22 mouse cellular contexts compared by ENCODE assay signal in the genomic region with DNA sequence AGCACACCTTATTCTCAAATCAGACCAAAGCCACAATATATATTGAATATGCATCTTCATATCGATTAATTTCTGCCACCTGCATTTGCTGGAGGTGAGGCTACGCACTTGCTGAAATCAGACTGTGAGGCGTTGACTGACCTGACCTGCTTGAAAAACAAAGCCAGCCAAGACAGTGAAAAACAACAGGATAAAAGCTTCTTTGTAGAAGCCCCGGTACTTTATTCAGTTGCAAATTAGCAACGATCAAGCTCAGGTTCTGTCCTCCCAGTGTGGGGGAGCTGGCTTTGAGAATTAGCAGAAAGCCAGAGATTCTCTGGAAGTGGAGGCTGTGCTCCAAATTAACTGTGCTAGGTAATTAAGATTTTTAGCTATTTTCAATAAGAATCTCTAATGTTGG.
"Had no signal": no experiment of that assay in that cellular context is flagged by ENCODE, and none has a peak within 500 bp of the region (broad histone marks: within the 10 kb centered on the region; RNA-seq: fewer than 3 reads in every experiment).

No protein-coding gene starts in this region.

- H3K9me3 ChIP-seq: lung, embryonic 15.5 days; stomach, embryonic 15.5 days had no signal

- H3K4me2 ChIP-seq: lung, embryonic 15.5 days; midbrain, embryonic 11.5 days; midbrain, embryonic 13.5 days; neural tube, embryonic 13.5 days; neural tube, embryonic 15.5 days; stomach, embryonic 15.5 days had no signal

- H3K27me3 ChIP-seq: lung, embryonic 15.5 days; megakaryocyte, embryonic 14.5 days; midbrain, embryonic 13.5 days; neural tube, embryonic 13.5 days; neural tube, embryonic 15.5 days; stomach, embryonic 15.5 days had no signal

- H3K36me3 ChIP-seq: lung, embryonic 15.5 days; midbrain, embryonic 13.5 days; neural tube, embryonic 13.5 days; neural tube, embryonic 15.5 days; stomach, embryonic 15.5 days had no signal

- DNase-seq: liver, postnatal 0 days; lung, adult 2 months; lung, postnatal 14 days; lung, postnatal 36 days; retina, postnatal 1 day; right cerebral cortex, adult 18-20 months; right cerebral cortex, postnatal 25 days; thymus, adult 2 months; thymus, postnatal 25 days; thymus, postnatal 4 days had no signal

- H3K4me3 ChIP-seq: lung, embryonic 15.5 days; megakaryocyte, embryonic 14.5 days; midbrain, embryonic 13.5 days; myocyte; neural tube, embryonic 13.5 days; neural tube, embryonic 15.5 days; stomach, embryonic 15.5 days had no signal

- H3K27ac ChIP-seq: lung, embryonic 15.5 days; macrophage; midbrain, embryonic 13.5 days; neural tube, embryonic 13.5 days; neural tube, embryonic 15.5 days; stomach, embryonic 15.5 days; stomach, postnatal 0 days had no signal

- H3K4me1 ChIP-seq: lung, embryonic 15.5 days; megakaryocyte, embryonic 14.5 days; midbrain, embryonic 13.5 days; neural tube, embryonic 13.5 days; neural tube, embryonic 15.5 days; stomach, embryonic 15.5 days had no signal

- ATAC-seq: liver, postnatal 0 days; lung, postnatal 0 days; midbrain, embryonic 13.5 days; midbrain, embryonic 16.5 days had no signal

- H3K9ac ChIP-seq: liver, postnatal 0 days; lung, embryonic 15.5 days; midbrain, embryonic 13.5 days; neural tube, embryonic 13.5 days; neural tube, embryonic 15.5 days; stomach, embryonic 15.5 days had no signal
